Mouse (Mus musculus) adrenal gland, adult 8-10 months (tissue): ENCODE data around the gene Pdlim4. TPM values are rescaled to one million over a fixed set of nuclear protein-coding genes. Genes with fewer than 3 reads are reported as not detected.

ENCODE experiments used
- DNase-seq: peaks from one replicate; pipeline ENCODE4 v3.0.0; 2022
- total RNA-seq, 4 experiments: library from RNA; stranded (reverse); gene quantifications; 2 replicates each; pipeline ENCODE4 v1.2.4; 2022

Pdlim4 gene
- total RNA-seq, 4 experiments from 2014 or later: 6.7 to 16.2 (median 12.1) TPM

DNA sequence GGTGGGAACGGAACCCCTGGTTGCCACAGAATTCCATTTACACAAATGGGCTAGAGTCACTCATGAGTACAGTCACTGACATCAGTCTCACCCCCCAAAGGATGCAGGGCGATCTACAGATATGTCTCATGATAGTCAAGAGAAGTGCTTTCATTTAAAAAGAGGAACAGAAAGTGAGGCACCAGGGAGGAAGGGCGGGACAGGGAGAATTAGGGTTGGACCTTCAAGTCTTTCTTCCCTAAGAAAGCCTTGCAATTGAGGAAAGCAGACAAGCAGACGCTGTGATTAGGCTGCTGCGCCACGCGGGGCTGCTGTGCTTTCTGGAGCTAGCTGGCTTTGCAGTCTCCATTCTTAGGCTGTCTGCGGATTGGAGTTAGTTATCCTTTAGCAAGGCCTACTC is 22.9 kb upstream of the Pdlim4 start:
- no peak for DNase-seq

DNA sequence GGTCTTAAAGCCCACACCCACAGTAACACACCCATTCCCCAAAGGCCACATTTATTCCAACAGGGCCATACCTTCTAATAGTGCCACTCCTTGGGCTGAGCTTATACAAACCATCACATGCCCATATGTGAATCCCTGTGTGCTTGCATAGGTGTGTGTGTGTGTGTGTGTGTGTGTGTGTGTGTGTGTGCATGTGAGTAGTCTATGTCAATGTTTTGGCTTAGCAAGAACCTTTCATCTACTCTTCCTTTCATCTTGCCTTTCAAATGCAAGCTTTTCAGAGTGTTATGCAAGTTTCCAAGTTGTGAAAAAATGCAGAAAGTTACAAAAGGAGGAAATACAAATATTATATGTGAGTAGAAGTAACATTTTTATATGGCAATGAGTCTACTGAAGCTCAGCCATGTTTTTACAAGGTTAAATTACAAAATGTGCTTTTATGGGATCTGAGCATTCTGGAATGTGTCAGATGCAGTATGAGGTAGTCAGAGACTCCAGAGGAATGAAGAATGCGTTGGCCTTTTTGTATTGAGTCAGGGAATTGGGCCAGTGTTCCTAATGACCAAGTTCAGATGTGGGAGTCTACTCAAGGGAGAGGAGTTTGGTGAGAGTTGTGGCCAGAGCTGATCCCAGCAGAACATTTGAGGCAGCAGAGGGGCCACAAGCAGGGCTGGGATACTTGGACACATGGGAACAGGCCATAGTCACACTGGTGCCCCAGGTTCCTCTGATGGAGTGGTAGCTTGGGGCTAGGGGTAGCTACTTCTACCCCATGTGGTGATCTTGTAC is 21.5 kb upstream of the Pdlim4 start:
- no peak for DNase-seq

DNA sequence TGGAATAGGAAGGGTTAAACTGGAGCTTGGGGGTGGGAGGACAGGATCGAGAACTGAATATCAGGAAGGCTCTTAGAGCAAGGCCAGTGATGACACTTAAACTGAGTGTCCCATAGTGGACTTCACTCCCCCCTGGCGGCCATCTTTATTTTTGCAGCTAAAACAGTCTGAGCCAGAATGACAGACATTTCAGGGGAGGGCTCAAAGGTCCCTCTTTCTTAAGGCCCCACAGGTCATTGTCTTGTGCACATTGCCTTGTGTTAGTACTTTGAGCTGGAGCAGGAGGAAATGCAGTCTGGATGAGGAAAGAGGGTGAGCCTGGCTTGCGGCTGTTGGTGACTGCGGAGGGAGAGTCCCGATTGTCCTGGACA is 20.1 kb upstream of the Pdlim4 start:
- DNase-seq: no peak

DNA sequence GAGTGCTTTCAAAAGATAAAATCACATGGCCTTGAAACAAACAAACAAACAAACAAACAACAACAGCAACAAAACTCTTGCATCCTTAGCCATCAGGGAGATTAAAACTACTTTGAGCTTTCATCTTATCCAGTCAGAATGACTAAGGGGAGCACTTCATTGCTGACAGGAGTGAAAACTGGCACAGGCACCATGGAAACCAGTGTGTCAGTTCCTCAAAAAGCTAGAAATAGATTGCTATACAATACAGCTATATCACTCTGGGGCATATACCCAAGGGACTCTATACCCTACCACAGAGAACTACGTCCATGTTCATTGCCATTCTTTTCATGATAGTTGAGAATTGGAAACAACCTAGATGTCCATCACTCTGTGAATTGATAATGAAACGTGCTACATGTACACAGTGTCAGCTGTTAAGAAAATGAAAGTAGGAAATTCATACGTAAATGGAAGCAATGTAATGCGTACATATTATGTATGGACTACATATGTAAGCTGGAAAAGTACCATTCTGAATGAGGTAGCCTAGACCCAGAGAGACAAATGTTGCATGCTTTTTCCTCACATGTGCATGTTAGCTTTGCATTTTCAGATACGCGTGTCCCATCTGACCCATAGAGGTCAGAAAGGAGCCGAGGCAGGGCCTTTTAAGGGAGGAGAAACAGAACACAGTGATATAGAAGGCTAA is 19.6 kb upstream of the Pdlim4 start:
- DNase-seq: no peak

DNA sequence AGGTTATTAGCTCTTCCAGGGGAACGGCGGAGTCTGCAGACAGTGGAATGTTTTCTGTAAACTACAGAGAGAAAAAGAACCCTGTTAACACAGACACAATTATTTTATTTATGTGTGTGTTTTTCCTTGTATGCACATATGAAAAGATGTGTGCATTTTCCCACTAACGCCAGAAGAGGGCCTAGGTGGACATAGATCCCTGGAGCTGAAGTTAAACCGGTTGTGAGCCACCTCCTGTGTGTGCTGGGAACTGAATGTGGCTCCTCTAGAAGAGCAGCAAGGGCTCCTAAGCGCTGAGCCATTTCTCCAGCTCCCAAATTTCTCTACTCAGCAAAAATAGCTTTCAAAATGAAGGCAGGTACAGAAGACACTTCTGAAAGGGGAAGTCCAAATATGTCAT is 17.0 kb upstream of the Pdlim4 start:
- no peak for DNase-seq

DNA sequence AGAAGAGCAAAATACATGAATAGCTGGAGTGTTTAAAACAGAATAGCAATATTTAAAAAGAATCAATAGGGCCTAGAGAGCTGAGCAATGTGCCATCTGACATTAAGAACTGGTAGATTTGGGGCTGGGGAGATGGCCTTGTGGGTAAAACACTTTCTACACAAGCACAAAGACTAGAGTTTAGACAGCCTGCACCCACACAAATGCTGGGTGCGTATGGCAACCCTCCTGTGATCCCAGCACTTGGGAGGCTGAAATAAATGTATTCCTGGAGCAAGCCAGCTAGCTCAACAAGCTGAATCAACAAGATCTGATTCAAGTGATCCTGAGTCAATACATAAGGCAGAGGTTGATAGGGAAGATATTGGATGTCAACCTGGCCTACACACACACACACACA is 16.2 kb upstream of the Pdlim4 start:
- no peak for DNase-seq

DNA sequence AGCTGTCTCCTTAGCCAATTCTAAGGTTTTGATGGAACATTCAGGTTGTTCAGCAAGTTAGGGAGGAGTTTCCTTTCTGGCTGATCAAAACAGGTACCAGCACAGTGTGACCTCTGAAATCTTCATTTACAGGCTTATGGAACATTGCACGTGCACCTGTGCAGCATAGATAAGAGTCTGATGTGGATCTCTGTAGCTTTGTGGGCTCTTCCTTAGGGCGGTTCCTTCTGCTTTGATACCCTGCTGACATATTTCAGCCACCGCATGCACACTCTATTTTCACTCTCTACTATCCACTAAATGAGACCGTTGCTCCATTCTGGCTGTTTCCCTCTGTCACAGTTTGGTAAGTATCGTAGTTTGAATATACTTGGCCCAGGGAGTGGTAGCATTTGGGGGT is 13.9 kb upstream of the Pdlim4 start:
- no peak for DNase-seq

DNA sequence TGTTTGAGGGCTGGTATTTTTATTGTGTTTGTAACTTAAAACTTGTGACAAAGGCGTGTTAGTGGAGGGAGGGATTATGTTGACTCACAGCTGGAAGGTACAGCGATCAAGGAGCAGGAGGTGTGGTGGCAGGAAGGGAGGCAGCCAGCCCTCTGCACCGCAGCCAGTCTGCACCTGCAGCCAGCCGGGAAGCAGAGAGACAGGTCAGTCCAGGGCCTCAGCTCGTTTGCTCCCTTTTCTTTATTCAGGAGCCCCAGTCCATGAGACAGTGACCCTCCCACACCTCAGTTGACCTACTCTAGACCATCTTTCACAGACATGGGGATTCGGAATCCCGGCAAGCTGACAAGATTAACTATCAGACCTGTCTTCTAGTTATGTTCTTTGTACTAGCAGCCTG is 11.6 kb upstream of the Pdlim4 start:
- DNase-seq: no peak

DNA sequence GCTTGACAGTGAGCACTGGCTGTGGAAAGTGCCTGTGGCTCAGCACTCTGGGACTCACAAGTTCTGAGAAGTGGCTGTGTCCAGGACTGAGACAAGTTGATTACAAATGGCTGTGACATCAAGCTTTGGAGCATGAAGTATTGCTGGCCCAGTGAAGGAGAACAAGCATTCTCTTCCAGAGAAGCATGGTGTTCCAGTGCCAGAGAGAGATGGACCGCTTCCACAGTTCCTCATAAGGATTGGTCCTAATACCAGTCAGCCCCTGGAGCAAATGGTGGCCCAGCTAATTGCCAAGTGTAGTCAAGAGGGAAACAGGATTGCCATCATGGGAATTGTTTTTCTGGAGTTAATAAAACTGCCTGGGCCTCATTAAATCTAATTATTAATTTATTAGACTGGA is 7.3 kb upstream of the Pdlim4 start:
- no peak for DNase-seq

DNA sequence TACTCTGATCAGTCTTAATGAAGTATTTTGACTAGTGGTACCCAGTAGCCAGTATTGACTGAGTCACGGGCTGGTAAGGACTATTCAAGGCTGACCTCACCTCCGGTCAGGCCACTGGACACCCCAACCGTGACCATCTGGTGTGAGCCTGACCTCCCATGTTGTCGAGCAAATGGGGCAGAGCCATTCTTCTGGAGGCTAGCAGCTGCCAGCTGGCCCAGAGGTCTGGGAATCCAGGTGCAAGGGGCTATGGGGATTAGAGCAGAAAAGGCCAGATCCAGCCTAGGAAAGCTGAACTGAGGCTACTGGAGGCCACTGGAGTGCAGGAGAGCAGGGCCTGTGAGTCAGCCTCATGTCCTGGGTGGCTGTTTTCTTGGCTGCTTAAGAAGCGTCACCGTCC is 6.5 kb upstream of the Pdlim4 start:
- no peak for DNase-seq

DNA sequence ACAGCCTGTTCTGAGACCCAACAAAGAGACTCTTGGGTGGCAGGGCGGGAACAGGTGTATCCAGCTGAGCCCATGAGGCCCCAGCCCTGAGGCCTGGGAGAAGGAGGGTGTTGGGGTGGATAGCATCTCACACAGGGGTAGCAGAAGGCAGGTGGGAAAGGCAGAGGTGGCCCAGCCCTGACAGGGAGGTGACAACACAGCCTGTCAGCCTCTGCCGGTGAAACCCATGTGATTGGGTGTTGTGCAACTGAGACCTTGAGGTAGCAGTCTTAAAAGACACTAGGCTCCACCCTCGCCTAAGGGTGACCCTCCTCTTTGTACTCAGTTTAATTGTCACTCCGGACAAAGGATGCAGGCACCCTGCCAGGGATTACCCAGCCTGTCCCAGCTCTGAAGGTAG is 4.5 kb upstream of the Pdlim4 start:
- no peak for DNase-seq

DNA sequence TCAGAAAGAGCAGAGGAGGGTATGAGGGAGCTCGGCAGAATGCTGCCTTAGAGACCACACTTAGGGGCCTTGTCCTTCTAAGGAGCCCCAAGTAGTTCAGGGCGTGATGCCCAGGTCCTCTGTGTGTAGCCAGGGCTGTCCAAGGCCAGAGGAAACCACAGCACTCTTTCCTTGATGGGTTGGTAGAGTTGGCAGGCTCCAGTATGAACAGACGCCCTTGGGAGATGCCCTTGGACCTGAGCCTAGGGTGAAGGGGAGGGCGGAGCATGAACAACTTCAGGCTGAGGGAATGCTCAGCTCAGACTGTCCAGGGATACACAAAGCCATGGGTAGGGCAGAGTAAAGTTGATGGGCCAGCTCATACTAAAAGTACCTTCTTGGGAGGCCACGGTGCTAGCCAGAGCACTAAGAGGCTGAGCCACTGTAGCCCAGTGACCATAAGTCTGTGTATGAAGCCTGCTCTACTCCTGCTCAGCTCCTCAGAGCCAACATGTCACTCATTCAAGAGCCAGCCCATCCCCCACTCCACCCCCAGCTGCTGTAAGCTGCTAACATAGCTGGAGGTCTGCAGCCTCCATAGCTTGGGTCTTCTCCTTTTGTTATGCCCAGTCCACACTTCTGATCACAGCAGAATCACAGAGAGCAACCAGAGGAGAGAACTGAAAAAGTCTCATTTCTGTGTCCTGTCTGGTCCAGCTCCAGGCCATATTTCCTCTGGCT is 3.1 kb upstream of the Pdlim4 start:
- DNase-seq: peak; percentile 91

DNA sequence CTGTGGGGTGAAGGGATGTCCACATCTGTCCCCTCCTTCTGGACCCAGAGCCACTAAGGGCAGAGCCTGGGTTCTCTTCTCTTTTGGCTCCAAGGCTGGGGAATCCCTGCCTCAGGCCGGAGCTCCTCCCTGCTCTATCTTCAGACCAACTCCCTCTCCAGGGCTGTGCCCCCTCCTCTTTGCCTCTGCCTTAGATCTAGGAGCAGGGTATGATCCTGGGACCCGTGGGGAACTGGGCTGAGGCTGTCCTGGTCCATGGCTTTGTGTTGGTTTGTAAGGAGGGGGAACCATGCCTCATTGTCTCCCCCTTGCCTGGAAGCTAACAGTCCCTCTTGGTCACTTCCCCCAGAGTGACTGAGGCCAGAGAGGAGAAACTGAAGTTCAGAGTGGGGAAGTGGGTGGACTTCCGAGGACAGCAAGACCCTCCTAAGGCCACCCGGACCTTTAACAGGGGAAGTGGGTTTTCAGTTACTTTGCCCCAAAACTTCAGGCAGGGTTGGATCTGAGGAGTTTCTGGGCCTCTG is 756 bp downstream of the Pdlim4 start:
- DNase-seq: no peak

DNA sequence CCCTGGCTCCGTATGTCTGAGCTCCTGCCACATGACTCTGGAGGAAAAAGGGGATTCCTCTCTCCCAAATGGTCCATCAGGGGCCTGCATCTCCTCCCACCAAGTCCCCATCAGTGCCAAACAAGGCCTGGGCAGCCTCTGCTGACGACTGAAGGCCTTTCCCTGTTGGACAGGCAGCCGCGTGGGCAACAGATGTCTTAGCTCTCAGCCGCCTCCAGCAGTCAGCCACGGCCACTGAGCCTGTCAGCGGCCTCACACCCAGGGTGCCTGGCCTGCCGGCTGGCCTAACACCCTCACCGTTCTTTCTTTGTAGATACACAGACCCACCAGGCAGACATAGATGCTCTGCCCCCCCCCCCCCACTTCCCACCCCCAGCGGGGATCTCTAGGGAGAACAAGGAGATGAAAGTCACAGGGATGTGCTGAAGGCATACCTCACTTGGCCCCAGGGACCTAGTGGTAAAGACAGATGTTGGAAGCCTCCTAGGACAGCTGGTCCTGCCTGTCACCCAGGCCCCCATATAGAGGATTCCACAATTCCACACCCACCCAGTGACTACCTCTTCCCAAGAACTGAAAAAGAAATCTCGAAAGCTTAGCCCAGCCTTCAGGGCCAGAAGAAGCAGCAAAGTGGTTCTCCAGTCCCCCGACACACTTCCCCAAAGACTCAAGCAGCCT is 1.4 kb downstream of the Pdlim4 start:
- no peak for DNase-seq

DNA sequence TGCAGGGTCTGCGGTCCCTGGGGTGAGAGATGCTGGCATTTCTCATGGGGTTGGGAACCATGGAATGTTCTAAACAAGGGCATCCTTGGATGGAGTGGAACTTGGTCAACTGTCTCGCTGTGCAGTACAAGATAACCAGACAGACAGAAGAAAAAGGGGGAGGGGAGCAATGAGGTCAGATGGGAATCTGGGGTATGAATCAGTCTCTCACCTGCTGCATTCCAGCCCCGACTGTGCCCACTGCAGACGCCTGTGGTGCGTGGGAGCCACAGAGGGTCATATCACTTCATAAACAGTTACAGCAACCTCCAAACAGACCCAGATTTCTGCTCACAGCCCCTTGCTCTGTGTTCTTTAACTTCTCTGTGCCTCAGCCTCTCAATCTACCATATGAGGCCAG is 2.4 kb downstream of the Pdlim4 start:
- no peak for DNase-seq

DNA sequence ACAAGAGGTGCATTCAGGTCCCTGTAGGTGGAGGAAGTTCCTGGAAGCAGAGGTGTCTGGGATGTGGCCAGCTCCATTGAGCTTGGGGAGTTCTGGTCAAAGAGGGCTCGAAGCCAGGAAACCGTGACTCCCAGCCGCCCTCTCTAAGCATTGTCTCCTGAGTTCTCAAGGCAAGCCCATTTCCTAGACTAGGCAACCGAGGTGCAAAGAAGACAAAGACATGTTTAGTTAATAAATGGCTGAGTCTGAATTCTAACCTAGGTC is 3.0 kb downstream of the Pdlim4 start:
- no peak for DNase-seq

DNA sequence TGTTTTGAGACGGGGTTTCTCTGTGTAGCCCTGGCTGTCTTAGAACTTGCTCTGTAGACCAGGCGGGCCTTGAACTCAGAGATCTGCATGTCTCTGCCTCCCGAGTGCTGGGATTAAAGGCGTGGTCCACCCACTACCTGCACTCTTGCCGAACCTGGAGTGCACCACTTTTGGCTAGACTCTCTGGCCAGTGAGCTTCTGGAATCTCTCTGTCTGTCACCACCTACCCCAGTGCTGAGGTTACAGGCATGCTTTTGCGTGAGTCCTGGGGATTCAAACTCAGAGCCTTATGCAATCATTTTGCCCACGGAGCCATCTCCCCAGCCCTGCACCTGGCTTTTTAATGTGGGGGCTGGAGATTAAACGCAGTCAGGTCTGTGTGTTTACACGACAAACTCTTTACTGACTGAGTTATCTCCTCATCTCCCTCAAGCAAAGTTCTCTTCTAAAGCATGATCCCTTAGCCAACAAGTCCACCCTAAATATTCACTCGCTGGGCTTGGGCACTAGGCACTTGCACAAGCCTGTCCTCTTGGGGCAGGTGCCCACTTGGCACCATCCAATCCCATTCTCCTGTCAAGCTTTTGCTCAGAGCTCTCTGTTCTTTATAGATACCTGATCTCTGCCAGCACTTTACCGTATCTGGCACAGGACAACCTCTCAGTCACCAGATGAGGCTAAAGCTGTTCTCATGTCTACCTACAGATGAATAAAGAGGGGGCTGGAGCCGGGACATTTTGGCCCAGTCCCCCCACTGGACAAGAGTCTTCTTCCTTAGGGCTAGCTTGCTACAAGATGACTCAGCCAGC is 3.5 kb downstream of the Pdlim4 start:
- DNase-seq: no peak

DNA sequence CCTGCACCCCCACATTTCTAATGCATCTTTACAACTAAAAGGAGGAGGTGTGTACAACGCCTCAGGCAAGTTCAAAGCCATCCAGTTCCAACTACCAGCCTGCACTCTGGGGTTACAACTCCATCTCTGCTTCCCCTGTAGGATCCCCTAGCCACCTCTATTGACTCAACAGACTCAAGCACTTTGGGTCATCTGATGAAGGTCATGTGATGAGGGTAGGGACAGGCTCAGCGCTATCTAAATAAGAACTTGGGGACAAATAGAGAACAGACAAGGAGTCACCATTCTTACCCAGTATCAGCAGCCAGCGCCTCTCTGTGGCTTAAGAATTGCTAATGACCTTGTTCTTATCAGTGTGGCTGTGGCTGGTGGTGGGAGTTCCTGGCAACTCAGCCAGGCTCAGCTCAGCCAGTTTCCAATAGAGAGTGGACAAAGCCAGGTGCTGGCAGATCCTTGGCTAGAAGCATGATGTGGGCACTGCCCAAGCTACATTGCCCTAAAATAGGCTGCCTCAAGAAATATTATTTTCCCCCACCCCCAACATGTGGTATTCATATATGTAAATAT is 4.3 kb downstream of the Pdlim4 start:
- no peak for DNase-seq

DNA sequence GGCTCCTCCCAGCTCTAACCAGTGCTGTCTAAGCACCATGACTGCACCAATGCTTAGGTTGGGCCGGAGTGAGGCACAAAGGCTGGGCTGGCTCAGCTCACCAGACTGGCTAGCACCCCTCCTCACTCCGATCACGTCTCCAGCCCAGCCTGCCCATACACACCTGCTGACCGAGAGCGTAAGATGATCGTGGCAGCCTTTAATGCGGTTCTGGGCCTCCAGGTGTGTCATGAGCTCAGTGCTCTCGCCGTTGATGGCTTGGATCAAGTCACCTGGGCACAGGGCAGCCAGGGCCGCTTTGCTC is 5.4 kb downstream of the Pdlim4 start:
- DNase-seq: no peak

DNA sequence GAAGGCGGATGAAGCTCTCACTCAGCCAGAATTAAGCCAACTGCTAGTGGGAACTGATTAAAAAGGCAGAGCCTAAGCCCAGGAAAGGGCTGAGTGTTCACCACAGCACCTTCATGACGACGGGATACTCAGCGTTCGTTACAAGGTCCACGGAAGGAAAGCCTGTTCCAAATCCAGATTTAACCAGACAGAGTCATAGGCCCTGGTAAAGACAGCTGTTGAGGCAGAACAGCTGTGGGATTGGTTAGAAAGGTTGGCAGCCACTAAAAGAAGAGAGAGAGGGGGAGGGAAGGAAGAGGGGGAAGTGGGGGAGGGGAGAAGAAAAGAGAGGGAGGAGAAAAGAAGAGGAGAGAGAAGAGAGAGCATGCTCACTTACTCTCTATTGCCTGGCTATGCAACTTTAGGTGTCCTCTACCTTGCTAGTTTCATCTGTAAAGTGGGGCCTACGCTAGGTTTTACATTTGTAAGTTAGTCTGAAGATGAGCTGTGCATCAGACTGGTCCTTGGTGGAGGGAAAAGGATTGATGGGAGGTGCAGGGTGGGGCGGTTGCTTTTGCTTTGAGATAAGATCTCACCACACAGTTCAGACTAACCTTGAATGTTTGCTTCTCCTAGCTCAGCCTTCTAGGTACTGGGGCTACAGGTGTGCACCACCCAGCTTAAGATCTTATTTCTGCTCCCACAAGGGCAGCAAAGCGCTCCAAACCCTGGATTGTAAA is 5.9 kb downstream of the Pdlim4 start:
- DNase-seq: no peak

DNA sequence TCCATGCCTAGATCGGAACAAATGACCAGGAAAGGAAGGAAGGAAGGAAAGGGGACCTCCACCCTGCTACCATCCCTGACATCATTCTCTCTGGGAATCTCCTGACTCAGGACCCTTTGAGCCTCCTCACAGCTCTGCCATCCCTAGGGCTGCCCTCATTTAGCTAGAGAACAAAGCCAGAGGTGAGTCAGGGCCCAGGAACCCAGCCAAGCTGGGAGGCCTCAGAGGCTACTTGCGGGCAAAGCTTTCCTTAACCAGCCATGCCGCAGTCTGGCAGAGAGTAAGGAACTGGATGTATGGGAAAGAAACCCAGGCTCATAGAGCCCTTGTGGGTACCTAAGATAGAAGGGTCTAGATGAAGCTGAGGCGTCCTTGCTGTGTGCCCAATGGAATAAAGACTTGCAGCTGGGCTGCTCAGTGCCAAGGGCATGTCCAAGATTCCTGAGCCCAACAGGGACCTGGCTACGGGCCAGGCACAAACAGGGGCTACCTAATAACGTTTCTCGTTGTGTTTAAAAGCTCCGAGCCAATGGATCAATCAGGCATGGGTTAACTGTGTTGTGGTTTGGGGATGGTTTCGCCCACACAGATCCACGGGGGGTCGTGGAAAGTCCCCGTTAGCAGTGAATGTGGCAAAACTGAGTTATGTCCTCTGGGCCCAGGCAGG is 6.6 kb downstream of the Pdlim4 start:
- peak; percentile 83 for DNase-seq
